Mouse (Mus musculus) gastrocnemius, postnatal 25 days (tissue): ENCODE results near the gene Cgn. TPM values are rescaled to one million over a fixed set of nuclear protein-coding genes. Genes with fewer than 3 reads are reported as not detected.
"Not testable (repeated sequence)": the region's sequence is repeated elsewhere in the genome, so short reads cannot be mapped to it uniquely, and the experiment has no call there.

Experiments
- DNase-seq: peaks from one replicate; pipeline ENCODE4 v3.0.0; 2022
- total RNA-seq, 2 experiments: library from RNA; stranded (reverse); gene quantifications; 1 replicate in 1 of 2; 2 replicates in 1 of 2; pipeline ENCODE4 v1.2.3; 2021

Cgn gene
- total RNA-seq, 2 experiments from 2014 or later, result not detected

DNA sequence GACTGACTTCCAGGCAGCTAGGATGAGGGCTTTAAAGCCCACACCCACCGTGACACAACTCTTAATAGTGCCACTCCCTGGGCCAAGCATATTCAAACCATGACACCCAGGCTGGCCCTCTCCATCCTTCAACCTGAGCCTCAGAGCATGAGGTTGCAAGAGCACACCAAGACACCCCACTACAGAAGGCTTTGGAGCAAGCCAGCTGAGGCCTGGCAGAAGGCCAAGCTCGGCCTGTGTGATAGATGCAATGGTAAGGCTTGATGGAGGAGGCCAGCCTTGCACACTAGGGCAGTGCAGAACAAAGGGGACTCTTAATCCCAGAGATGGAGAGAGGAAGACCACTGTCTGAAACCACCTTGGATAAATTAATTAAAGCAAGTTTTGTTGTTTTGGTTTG, 3.2 kb upstream of the Cgn start:
- no peak for DNase-seq

DNA sequence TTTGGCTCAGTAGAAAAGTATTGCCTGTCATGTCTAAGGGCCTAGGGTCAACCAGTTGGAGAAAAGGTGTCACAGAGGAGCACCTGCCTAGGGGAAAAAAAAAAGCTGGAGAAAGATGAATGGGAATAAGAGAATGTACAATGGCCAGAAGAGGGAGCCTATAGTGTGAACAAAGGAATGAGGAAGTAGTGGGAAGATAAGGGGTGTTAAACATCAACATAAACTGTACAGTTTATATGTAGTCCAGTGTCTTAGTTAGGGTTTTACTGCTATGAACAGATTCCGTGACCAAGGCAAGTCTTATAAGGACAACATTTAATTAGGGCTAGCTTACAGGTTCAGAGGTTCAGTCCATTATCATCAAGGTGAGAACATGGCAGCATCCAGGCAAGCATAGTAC, 2.8 kb upstream of the Cgn start:
- no peak for DNase-seq

DNA sequence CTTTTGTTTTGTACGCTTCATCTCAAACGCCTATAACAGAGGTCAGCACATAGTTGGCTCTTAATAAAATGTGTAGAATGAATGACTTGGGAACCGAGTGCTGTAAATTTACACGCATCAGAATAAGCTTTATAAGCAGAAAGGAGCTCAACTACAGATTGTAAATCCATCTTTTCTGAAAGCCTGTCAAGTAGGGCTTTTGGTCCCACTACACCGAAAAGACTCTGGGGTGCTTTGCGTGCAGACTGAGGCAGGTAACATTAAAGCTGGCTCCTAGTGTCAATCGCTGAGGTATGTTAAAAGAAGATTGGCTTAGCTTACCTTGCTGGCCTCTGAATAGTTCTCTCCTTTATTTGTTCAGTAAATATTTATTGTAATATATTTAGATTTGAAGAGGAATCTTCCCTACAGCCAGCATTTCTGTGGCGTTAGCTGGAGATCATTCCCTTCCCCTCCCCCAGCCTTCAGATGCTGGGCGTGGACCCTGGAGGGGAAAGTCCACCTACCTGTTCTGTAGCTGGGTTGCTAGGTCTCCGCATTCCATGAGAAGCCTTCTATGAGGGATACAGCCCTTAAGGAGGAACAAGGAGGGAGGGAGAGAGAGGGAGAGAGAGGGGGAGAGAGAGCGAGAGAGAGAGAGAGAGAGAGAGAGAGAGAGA, 959 bp upstream of the Cgn start:
- DNase-seq, result no peak

DNA sequence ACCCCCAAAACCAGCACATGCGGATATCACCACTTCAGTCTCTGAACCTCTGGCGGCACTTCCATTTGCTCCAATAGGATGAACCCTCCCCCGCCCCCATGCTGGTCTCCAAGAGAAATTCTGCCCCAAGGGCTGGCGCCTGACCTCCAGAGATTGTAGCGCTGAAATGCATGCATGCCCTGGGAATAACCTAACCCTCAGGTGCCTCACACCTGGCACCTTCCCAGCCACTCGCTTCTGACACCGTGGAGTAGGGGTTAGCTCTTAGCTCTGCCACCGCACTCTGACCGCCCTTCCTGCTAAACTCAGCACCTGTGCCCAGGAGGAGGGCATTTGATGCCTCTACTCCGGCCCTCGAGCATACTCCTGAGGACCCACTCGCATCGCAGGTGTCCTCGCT, 334 bp downstream of the Cgn start:
- DNase-seq, result no peak

DNA sequence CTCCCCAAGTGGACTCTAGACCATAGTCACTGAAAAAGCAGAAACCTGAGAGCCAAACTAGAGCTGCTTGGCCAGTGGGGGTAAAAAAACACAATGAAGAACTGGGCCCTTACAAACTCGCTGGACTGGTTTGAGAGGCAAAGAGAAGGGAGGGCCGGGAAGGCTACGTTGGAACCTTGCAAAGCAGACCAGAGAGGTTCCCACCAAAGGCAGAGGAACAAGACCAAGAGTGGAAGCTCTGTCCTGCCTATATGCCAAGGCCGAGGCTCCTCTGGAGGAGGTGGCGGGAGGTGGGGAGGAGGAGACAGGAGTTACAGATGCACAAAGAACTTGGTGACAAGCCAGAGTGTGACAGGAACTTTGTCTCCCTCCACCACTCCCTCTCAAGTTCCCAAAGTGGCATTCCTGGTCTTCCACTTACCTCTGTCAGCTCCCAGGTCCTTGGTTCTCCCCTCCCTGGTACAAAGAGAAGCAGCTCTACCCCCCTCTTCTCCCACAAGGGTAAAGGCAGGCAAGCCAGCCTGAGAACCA, 2.1 kb downstream of the Cgn start:
- no peak for DNase-seq

DNA sequence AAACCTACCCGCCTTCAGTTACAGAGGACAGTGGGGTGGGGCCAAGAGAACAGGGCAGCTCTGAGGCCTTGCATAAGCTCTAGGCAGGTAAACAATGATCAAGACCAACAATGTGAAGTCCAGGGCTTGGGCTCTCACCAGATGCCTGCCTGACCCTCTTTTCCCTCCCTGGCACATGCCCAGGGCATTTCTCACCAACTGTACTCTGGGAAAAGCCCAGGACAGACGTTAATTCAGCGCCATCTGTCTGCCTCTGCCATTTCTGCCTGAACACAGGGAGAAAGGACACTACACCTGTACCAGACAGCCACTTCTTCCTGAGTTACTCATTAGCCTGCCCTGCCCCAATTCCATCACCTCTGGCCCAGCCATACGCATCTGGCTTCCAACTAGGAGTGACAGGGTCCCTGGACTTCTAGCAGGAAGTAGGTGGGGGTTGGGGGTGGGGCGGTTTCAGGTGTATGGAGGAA, 2.8 kb downstream of the Cgn start:
- no peak for DNase-seq

DNA sequence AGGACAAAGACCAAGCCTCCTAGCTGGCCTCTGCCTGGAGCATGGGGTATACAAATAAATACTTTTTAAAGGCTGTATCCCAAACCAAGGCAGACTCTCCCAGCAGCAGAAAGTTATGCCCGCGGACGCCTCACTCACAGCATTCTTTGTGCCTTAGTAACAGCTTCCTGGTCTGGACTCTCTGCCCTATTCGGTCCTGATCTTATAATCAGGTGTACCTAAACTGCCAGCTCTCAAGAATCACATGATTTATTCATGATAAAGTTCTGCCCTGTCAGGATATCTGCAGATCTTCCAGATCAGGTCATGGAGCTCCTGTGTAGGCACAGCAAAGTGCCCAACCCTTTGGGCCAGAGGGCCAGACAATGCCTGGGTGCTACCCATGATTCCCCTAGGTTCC, 3.4 kb downstream of the Cgn start:
- no peak for DNase-seq

DNA sequence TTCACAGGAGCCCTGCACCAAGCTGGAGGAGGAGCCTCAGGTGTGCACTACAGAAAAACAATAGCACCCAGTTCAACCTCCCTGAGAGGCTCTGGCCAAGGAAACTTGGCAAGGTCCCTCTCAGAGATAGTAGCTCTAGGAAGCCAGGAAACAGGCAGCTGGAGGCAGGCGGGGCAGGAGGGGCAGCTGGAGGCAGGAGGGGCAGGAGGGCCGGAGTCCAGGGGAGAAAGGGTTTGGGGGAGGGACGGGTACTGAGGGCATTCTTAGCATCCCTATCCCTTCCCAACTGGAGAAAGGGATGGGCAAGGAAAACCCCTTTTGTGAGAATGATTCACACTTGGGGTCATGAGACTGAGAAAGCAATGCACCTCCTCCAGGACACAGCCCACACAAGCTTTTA, 4.9 kb downstream of the Cgn start:
- no peak for DNase-seq

DNA sequence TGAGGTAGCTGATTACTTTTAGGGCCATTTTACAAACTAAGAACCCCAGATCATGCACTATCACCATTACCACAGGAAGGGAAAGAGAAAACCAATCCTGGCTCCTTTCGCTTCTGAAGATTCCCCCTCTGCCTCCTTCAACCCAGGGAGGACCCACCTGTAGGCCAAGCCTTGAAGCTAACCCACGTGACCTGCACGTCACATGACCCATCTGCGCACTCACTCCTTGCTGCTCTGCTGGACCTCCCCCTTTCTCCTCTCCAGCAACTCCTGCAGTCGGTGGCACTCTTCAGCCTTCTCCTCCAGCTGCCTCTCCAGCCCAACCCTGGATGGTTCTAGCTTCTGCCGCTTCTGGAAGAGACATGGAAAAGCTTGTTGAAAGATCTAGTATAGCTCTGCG, 10.4 kb downstream of the Cgn start:
- DNase-seq, result no peak

DNA sequence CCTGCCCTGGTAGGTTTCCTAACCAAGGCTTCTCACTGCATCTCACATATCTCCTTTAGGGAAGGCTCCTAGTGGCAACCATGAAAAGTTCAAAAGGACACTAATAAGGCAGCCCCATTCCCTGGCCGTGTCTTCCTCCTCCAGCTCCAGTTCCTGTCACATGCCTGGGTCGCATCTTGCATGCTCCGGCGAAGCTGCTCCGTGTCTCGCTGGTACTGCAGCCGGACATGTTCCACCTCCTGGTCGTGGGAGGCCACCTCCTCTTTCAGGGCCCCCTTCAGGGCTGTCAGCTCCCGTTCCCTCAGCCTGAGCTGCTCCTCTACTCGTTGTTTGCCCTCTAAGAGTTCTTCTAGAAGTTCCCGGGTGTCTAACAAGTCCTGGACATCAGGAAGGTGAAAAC, 12.3 kb downstream of the Cgn start:
- no peak for DNase-seq

DNA sequence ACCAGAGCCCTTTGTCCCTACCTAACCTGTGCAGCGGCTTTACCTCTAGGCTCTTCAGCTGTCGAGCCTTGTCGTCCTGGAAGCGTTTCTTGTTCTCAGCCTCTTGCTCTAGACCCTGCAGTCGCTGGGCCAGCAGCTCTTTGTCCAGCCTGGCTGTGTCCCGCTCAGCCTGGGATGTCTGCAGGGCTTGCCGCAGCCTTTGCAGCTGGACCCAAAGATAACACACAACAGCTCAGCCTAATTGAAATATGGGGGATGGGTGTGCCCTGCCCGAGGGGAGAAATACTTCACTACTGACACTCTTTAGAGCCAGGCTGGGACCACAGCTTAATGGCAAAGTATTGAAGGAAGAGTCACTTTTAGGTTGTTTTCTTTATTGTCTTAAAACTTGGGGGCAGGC, 20.8 kb downstream of the Cgn start:
- not testable (repeated sequence) for DNase-seq

DNA sequence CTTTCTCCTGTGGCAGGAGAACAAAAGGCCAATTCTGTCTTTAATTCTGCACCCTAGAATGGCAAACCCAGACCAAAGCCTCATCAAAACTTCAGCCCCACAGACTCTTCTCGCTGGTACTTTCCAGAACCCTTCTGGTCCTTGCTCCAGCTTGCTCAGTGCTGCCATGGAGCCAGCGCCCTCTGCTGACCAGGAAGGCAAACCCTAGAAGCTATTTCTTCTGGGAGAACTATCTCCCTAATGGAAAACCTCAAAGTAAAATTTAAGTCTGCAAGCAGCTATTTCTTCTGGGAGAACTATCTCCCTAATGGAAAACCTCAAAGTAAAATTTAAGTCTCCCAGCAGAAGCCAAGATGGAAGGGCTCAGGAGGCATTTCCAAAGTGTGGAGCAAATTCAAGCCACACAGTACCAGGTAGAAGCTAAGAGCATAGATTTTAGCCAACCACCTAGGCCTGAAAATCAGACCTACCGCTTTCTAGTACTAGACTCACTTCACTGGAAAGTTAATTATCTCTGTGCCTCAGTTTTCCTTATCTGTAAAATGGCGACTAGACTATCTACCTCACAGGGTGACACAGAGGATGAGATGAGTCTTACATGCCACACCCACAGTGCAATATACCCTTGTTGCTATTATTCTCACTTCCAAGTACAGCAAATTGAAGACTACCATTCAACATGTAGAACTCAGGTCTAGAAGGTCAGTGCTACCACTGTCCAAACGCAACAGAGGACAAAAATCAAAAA, 21.6 kb downstream of the Cgn start:
- DNase-seq, result not testable (repeated sequence)

DNA sequence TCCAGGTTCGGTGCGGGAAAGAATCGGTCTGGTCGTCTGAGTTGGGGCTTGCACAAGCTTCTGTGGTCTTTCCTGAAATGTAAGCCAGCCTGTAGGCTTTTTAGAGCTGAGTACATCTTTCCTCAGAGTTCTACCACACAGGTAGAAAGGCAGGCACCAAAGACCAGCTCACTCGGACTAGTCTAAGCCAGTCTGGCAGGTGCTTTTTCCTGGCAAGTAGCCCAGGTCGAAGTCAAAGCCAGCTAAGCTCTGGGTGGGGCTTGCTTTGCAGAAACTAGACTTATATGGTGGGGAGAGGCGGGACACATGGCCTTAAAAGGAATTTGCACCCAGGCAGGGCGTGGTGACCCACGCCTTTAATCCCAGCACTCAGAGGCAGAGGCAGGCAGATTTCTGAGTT, 27.9 kb downstream of the Cgn start:
- not testable (repeated sequence) for DNase-seq

DNA sequence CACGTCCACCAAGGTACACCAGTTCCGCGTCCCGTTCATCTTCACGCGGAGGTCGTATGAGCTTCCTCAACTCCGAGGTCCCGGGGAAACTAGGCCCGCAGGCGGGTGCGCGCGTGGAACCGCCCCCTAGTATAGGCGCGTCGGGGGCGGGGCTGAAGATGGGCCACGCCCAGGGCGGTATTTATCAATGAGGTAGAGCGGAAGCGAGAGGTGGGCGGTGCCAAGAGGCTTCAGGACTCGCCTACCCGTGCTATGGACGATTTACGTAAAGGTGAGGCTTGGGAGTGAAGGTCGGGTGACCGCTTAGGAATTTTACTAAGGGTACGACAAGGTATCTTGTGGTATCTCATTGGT, 28.3 kb downstream of the Cgn start:
- DNase-seq, result not testable (repeated sequence)

DNA sequence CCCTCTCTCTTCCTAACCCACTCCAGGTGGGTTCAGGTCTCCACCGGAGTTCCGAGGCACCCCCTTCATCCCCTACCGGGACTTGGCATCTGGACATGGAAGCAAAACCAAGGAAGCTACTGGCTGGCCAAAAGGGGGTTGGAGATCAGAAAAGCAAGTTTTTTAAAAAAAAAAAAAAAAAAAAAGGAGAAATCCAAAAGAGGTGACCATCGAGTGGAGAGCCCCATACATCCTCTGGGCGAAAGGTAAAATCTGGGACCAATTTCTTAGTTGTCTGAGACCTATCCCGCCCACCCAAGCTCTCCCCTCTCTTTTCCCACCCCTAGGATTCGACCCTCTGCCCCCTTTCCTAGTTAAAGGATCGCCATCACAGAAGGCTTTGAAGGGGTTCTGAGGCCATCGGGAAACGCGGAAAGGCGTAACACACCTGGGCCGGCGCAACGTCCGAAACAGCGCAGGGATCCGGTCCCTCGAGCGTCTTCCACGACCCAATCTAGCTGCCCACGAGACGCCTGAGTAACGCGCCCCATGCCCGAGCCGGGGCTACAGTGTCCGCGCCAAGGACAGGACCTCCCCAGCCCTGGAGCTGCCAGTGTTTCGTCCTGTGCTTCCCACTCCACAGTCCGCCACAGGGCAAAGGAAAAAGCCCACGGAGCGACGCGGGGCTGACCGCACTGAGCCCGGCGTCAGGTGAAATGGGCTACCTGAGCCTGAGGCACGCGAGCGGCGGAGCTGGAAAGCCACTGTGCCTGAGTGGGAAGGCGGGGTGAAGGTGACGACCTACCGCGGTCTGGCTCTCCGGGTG, 28.8 kb downstream of the Cgn start:
- not testable (repeated sequence) for DNase-seq

DNA sequence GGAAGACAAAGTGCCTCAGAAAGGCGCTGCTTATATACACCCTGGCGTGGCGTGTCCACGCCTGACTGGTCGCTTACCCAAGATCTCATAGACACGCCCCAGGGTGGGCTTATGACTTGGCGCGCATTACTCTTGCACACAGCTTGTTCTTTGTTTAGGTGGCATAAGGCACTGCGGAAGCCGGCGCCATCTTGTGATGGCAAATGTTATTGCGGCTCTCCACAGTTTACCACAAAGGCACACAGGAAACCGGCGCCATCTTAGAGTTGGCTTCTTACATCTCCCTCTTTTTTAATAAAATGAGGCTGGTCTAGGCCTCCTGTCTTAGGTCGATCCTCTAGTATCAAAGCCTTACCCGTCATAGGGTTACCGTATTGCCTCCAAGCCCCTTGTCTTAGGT, 40.6 kb downstream of the Cgn start:
- DNase-seq, result no peak

DNA sequence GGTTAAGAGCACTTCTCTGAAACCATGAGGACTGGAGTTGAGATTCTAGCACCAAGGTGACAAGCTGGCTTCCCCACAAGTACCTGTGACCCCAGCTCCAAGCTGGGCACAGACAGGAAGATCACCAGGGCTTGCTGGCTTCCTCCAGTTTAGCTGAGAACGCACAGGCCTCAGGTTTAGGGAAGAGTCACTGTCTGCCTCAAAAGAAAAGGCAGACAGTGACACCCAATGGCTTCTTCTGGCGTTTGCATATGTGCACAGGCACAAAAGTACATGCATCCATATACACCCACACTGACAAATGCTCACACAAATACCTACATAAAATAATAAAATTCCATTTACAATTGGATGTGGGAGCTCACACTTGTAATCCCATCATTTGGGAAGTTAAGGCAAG, 62.7 kb downstream of the Cgn start:
- DNase-seq, result not testable (repeated sequence)

DNA sequence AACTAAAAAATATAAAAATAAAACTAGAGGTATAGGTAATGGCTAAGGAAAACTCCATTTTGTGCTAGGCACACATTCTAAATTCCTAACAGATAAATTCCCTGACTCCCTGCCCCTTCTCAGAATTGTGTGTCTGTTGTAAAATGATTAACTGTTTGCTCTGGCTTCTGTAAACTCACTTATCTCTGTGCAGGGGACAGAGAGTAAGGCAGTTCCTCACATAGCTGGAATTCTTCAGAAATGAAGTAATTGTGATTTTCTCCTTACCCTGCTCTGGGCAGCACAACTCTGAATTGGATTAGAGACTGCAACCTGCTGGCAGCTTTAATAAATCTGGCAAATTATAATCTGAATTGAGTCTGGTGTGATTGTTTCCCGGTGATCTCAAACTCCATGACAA, 68.0 kb downstream of the Cgn start:
- DNase-seq, result not testable (repeated sequence)

DNA sequence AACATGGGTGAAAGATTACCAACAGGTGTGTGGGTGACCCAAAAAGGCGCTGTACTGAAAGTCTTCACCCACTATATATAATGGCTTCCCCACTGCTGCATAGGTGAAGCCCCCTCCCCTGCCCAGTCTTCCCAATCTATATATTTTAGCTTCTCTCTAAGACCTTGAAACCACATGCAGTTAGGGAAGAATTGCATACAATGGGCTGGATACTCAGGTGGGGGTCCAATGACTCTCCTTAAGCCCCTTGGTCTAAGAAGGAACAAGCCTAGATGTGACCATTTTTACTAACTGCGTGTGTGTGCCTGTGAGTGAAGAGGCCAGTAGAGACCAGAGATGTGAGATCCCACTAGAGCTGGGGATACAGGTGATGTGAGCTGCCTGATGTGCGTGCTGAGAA, 72.9 kb downstream of the Cgn start:
- not testable (repeated sequence) for DNase-seq

DNA sequence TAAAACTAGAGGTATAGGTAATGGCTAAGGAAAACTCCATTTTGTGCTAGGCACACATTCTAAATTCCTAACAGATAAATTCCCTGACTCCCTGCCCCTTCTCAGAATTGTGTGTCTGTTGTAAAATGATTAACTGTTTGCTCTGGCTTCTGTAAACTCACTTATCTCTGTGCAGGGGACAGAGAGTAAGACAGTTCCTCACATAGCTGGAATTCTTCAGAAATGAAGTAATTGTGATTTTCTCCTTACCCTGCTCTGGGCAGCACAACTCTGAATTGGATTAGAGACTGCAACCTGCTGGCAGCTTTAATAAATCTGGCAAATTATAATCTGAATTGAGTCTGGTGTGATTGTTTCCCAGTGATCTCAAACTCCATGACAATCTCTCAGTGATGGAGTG, 75.7 kb downstream of the Cgn start:
- not testable (repeated sequence) for DNase-seq
